Mouse (Mus musculus) left cerebral cortex, postnatal 25 days (tissue): ENCODE data around the gene Vldlr. TPM values are rescaled to one million over a fixed set of nuclear protein-coding genes. Genes with fewer than 3 reads are reported as not detected.

Experiments used
- DNase-seq, 2 experiments: peaks; one replicate each; pipeline ENCODE4 v3.0.0; 2022; ENCODE audit warnings: low spot score in 2 of 2, mixed read lengths in 1 of 2
- intact Hi-C: fragments of 180-260 bp; cut with DNase I; formaldehyde crosslinking; loops from one replicate; pipeline ENCODE4 v1.15.1; 2025
- total RNA-seq, 2 experiments: library from RNA; stranded (reverse); gene quantifications; 2 replicates each; pipeline ENCODE4 v1.2.3; 2021

The Vldlr gene
- total RNA-seq, 2 experiments from 2014 or later = 61.8 to 63.1 TPM

GRCm38 (mm10) chr19:27226626-27227025 is 10.3 kb downstream of the Vldlr start:
- DNase-seq = no peak
- intact Hi-C loops = no loop called here

DNA sequence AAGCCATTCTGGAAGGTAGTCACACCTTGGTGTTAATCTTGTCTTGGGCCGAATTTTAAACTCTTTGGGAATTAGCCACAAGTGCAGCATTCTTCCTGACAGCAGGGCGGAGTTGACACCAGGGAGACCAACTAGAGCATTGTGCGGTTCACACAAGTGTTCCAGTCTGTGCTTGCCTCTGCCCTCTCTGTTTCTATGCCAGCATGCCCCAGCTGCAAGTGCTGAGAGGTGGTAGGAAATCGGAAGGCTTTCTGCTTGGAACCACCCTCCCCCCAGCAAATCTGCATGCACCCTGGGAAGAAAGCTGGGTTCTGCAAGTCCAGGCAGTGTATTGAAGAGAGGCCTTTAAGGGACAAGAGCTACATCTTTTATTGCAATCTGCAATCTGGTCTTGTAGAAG is 10.8 kb downstream of the Vldlr start:
- peak in 1 of 2 experiments; percentile 38 for DNase-seq
- intact Hi-C loops = no loop called here

DNA sequence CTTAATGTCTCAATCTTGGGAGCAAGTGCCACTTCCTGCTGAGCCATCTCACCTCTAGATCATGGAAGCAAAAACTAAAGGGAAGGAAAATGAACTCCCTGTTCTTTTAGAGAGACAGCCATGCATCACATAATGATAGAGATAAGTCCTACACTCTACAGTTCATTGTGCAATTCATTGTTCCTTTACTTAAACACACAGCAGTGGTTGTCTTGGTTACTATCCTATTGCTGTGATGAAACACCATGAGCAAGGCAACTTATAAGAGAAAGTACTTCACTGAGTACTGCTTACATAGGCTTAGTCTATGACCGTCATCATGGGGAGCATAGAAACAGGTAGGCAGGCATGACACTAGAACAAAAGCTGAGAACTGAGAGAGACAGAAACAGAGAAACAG is 12.0 kb downstream of the Vldlr start:
- intact Hi-C loops = no loop called here
- DNase-seq = no peak

GRCm38 (mm10) chr19:27233386-27233785 is 17.1 kb downstream of the Vldlr start:
- intact Hi-C loops = no loop called here
- DNase-seq = no peak

- peak in 1 of 2 experiments; percentile 58 for DNase-seq
- intact Hi-C loops = no loop called here
Observed at GRCm38 (mm10) chr19:27239913-27240312, 23.6 kb downstream of the Vldlr start.

GRCm38 (mm10) chr19:27243527-27243926 is 27.2 kb downstream of the Vldlr start:
- intact Hi-C loops = no loop called here
- no peak for DNase-seq

GRCm38 (mm10) chr19:27254756-27255155 is 38.5 kb downstream of the Vldlr start:
- intact Hi-C loops = no loop called here

GRCm38 (mm10) chr19:27255678-27256077 is 39.4 kb downstream of the Vldlr start:
- no peak for DNase-seq
- intact Hi-C loops = no loop called here

More at GRCm38 (mm10) chr19:27254756-27255155, 38.5 kb downstream of the Vldlr start:
- no peak for DNase-seq

- DNase-seq = peak; percentile 47 to 86
- intact Hi-C loops = no loop called here
Observed at GRCm38 (mm10) chr19:27260102-27260501, 43.8 kb downstream of the Vldlr start.

GRCm38 (mm10) chr19:27260621-27261278 is 44.5 kb downstream of the Vldlr start:
- intact Hi-C loops = no loop called here
- DNase-seq = peak in 1 of 2 experiments; percentile 55

DNA sequence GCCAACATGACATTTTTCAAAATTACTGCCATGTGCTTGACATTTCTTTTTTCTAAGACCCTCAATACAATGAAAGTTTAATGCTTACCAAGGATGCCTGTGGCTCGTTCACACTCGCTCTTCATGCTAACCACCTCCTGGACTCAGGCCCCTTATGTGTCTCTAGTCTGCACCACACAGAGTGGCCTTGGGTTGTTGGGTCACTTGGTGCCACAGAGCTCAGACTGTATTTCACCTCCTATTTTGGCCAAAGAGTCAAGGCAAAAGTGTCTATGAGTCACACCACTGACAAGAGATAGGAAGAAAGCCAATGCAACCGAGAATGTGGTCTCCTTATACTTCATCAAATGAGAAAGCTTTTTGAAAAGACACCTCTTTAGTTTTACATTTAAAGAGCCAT is 45.9 kb downstream of the Vldlr start:
- no peak for DNase-seq
- intact Hi-C loops = no loop called here

DNA sequence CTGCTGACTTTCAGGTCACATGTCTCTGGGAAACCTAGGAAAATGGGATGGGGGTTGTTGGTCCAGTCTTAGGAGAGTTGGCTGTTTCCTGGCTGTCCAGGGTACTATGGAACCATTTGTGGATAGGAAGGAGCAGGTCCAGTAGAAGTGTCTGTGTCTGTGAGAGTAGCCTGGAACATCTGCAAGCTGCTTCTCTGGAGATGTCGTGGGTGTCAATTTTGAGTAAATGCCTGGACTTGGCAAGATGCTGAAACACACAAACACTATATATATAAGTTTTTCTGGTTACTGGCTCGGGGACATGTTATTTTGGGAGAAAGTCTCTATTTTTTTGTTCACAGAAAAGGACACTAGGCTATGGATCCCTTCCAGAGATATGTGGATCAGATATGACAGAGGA is 57.1 kb downstream of the Vldlr start:
- peak in 1 of 2 experiments; percentile 68 for DNase-seq
- intact Hi-C loops = no loop called here

DNA sequence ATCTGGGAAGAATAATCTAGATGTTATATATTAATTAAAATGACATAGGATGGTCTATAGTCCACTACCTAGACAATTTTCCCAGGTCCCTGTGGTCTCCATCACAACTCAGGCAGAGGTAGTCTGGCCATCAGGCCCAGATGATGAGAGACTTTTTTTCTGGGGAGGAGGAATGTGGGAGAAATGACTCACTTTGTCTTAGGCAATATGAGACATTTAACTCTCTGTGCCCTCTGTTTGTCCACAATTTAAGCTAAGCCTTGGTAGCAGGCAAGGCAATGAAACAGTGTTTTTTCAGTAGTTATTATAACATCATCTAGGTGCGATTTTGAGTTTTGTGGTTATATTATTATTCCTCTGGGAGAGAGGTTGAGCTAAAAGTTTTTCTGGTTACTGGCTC is 58.1 kb downstream of the Vldlr start:
- no peak for DNase-seq
- intact Hi-C loops = no loop called here

DNA sequence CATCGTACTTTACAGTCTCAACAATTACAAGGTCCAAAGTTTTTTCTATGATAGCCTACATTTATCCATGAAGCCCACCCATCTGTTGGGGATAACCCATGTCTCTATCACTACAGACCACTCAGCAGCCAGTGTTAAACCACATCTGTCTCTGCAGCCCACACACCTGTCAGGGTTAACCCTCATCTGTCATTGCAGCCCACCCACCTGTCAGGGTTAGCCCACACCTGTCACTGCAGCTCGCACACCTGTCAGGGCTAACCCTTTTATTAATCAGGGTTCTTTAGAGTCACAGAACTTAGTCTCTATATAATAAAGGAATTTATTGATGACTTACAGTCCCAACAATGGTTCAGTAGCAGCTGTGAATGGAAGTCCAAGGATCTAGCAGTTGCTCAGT is 62.9 kb downstream of the Vldlr start:
- DNase-seq = no peak
- intact Hi-C loops = no loop called here

Other genes starting within 250 kb of the Vldlr start
- gene Kcnv2, start 106.1 kb downstream of the Vldlr start, total RNA-seq = not detected
- gene Pum3, start 213.3 kb downstream of the Vldlr start, total RNA-seq = 10 to 100 TPM; 43.9 to 45.2 TPM